Mouse (Mus musculus): Measurements from ENCODE around the gene Cutc. TPM values are rescaled to one million over a fixed set of nuclear protein-coding genes. Genes with fewer than 3 reads are reported as not detected.

Cutc gene
- polyA plus RNA-seq, 1 experiment from 2014 or later = 7.6 TPM

Other genes starting within 250 kb of the Cutc start
- gene Got1, start 228.4 kb upstream of the Cutc start, polyA plus RNA-seq (2014; fragmentation: Nextera tagmentation; extraction: Ambion mirVana) = 72.6 and 89.3 TPM in 2 replicates
- gene Nkx2-3, start 140.7 kb upstream of the Cutc start, polyA plus RNA-seq (2014; fragmentation: Nextera tagmentation; extraction: Ambion mirVana) = 0.30 and 0.62 TPM in 2 replicates
- 10.8 and 16.7 TPM in 2 replicates for gene Slc25a28, start 78.1 kb upstream of the Cutc start, polyA plus RNA-seq (2014; fragmentation: Nextera tagmentation; extraction: Ambion mirVana)
- 10.3 and 10.5 TPM in 2 replicates for gene Entpd7, start 63.3 kb upstream of the Cutc start, polyA plus RNA-seq (2014; fragmentation: Nextera tagmentation; extraction: Ambion mirVana)
- 8.4 and 10.6 TPM in 2 replicates for gene Cox15, start within 50 bp of the Cutc start, polyA plus RNA-seq (2014; fragmentation: Nextera tagmentation; extraction: Ambion mirVana)
- gene Abcc2, start 29.2 kb downstream of the Cutc start, polyA plus RNA-seq (2014; fragmentation: Nextera tagmentation; extraction: Ambion mirVana) = not detected in 2 replicates
- gene Dnmbp, start 187.2 kb downstream of the Cutc start, polyA plus RNA-seq (2014; fragmentation: Nextera tagmentation; extraction: Ambion mirVana) = 7.2 and 8.6 TPM in 2 replicates
- 0.12 and 0.19 TPM in 2 replicates for gene Cpn1, start 233.6 kb downstream of the Cutc start, polyA plus RNA-seq (2014; fragmentation: Nextera tagmentation; extraction: Ambion mirVana)